Mouse (Mus musculus) E14TG2a.4 (cell line): ENCODE measurements at regions not wholly inside any gene's neighbourhood (a gene's known extent, or its start where the extent isn't known, plus 50 kb on each side); places are given as distances from the start of the nearest gene placed in this dataset.

Experiments
- CTCF ChIP-seq: conservative IDR thresholded peaks from 2 replicates; pipeline ENCODE4 v1.5.1; 2014; ENCODE audit warnings: low read length
- NANOG ChIP-seq: IDR thresholded peaks from 2 replicates; pipeline ENCODE4 v1.6.1; 2014; ENCODE audit warnings: borderline replicate concordance, low read length, mixed read lengths
- POU5F1 ChIP-seq: IDR thresholded peaks from 2 replicates; pipeline ENCODE4 v1.6.1; 2014; ENCODE audit warnings: low read length, borderline replicate concordance

GRCm38 (mm10) chr2:178545601-178546352 is 115.4 kb downstream of the Cdh26 start:
- TF ChIP-seq CTCF = no peak
- no peak for TF ChIP-seq NANOG
- no peak for TF ChIP-seq POU5F1
